Mouse (Mus musculus) ES-Bruce4 (cell line): ENCODE data around the gene Olfr131.

Experiments used
- CTCF ChIP-seq: IDR thresholded peaks from one replicate; pipeline ENCODE4 v1.8.1; 2011; ENCODE audit warnings: low read depth, low read length
- EP300 ChIP-seq: IDR thresholded peaks from 2 replicates; pipeline ENCODE4 v1.6.1; 2011; ENCODE audit warnings: low read depth, low read length; ENCODE audit not compliant: insufficient read depth
- POLR2A ChIP-seq: IDR thresholded peaks from one replicate; pipeline ENCODE4 v1.8.1; 2011; ENCODE audit warnings: low read length; ENCODE audit not compliant: insufficient read depth

GRCm38 (mm10) chr17:38134426-38134825 lies 45.9 kb upstream of the Olfr131 start, which contains the start of gene Olfr132:
- no peak for TF ChIP-seq CTCF
- TF ChIP-seq POLR2A = no peak
- no peak for TF ChIP-seq EP300
